Mouse (Mus musculus) lung, adult 2 months (tissue): ENCODE data around the gene Emc10. TPM values are rescaled to one million over a fixed set of nuclear protein-coding genes. Genes with fewer than 3 reads are reported as not detected.

Experiments used
- DNase-seq: peaks from one replicate; pipeline ENCODE4 v3.0.0; 2022
- H3K4me1 ChIP-seq: fragments of 200-500 bp; 2 replicates; pipeline ENCODE4 v1.6.1; 2011; ENCODE audit warnings: low read length; ENCODE audit not compliant: control insufficient read depth, insufficient read depth
- H3K4me3 ChIP-seq: fragments of 200-500 bp; replicated peaks from 2 replicates; pipeline ENCODE3; 2011; ENCODE audit warnings: low read depth, mild to moderate bottlenecking, control low read depth, low read length; ENCODE audit errors: extremely low read depth
- CTCF ChIP-seq: fragments of 200-500 bp; IDR thresholded peaks from 2 replicates; pipeline ENCODE4 v1.5.1; 2011; ENCODE audit warnings: mild to moderate bottlenecking, low read length, control low read depth; ENCODE audit not compliant: insufficient read depth
- POLR2A ChIP-seq: fragments of 200-500 bp; IDR thresholded peaks from 2 replicates; pipeline ENCODE4 v1.6.1; 2011; ENCODE audit warnings: low read depth, mild to moderate bottlenecking, control low read depth, low read length, borderline replicate concordance; ENCODE audit errors: extremely low read depth
- WGBS: fragments of 180-500 bp; shearing (Covaris S2); methylation state at CpG from one replicate; pipeline ENCODE4 v1.1.7; 2018; 5-methylcytosine and 5-hydroxymethylcytosine counted together
- polyA plus RNA-seq: library from polyadenylated mRNA; depleted of rRNA; stranded (reverse); fragments of >200 nt; gene quantifications from 2 replicates; pipeline ENCODE4 v1.2.3, GENCODE M21; 2012

Gene Emc10
- polyA plus RNA-seq, 1 experiment: 250 TPM

GRCm38 (mm10) chr7:44487936-44488335 lies 8.4 kb downstream of the Emc10 start:
- no peak overlapping the region for H3K4me3 ChIP-seq
- H3K4me1 ChIP-seq: no peaks in the 10 kb centered on the region
- DNase-seq: no peak
- 85% methylated on average over 7 of the region's 7 CpGs for WGBS
- TF ChIP-seq POLR2A: no peak
- TF ChIP-seq CTCF: no peak

GRCm38 (mm10) chr7:44486927-44487575 lies 9.3 kb downstream of the Emc10 start:
- 71% methylated on average over 13 of the region's 13 CpGs for WGBS
- no peak for DNase-seq
- TF ChIP-seq POLR2A: no peak
- no peak for TF ChIP-seq CTCF
- Histone ChIP-seq H3K4me3 (no peak overlapping the region), H3K4me1 (no peaks in the 10 kb centered on the region)

GRCm38 (mm10) chr7:44485572-44486195 lies 10.6 kb downstream of the Emc10 start:
- no peak overlapping the region for H3K4me3 ChIP-seq
- DNase-seq: no peak
- TF ChIP-seq POLR2A (no peak), CTCF (no peak)
- WGBS: 74% methylated on average over 7 of the region's 7 CpGs
- H3K4me1 ChIP-seq: no peaks in the 10 kb centered on the region

GRCm38 (mm10) chr7:44484841-44485571 lies 11.3 kb downstream of the Emc10 start:
- no peak overlapping the region for H3K4me3 ChIP-seq
- TF ChIP-seq POLR2A: no peak
- peak; percentile 99 for TF ChIP-seq CTCF
- peak; percentile 71 for DNase-seq
- no peaks in the 10 kb centered on the region for H3K4me1 ChIP-seq
- WGBS: 32% methylated on average over 5 of the region's 5 CpGs

- no peak for DNase-seq
- no peaks in the 10 kb centered on the region for H3K4me1 ChIP-seq
- no peak overlapping the region for H3K4me3 ChIP-seq
- TF ChIP-seq POLR2A: no peak
- no peak for TF ChIP-seq CTCF
- 96% methylated on average over 1 of the region's 1 CpGs for WGBS
Observed at GRCm38 (mm10) chr7:44484109-44484508, 12.2 kb downstream of the Emc10 start.

- 57% methylated on average over 3 of the region's 3 CpGs for whole genome bisulfite sequencing
Observed at GRCm38 (mm10) chr7:44482836-44483435, 13.4 kb downstream of the Emc10 start.

GRCm38 (mm10) chr7:44475046-44475614 lies 21.2 kb downstream of the Emc10 start:
- no peak for DNase-seq
- no peak overlapping the region for H3K4me3 ChIP-seq
- WGBS: 24% methylated on average over 5 of the region's 5 CpGs
- H3K4me1 ChIP-seq: peaks cover 5% of the 10 kb centered on the region; the same call in 1 of the 2 replicates
- TF ChIP-seq CTCF (no peak), POLR2A (no peak)

More at GRCm38 (mm10) chr7:44482836-44483435, 13.4 kb downstream of the Emc10 start:
- TF ChIP-seq POLR2A (no peak), CTCF (no peak)
- no peak for DNase-seq
- Histone ChIP-seq H3K4me1 (no peaks in the 10 kb centered on the region), H3K4me3 (no peak overlapping the region)

- peaks cover 5% of the 10 kb centered on the region; the same call in 1 of the 2 replicates for H3K4me1 ChIP-seq
- TF ChIP-seq POLR2A (no peak), CTCF (no peak)
- WGBS: 39% methylated on average over 4 of the region's 4 CpGs
- DNase-seq: no peak
- H3K4me3 ChIP-seq: no peak overlapping the region
Observed at GRCm38 (mm10) chr7:44474419-44474818, 21.9 kb downstream of the Emc10 start.

GRCm38 (mm10) chr7:44472961-44473646 lies 23.2 kb downstream of the Emc10 start:
- Histone ChIP-seq H3K4me3 (no peak overlapping the region), H3K4me1 (peaks cover 13% of the 10 kb centered on the region)

More at GRCm38 (mm10) chr7:44472961-44473646, 23.2 kb downstream of the Emc10 start:
- peak; percentile 21 for DNase-seq
- TF ChIP-seq POLR2A (no peak), CTCF (no peak)
- 32% methylated on average over 9 of the region's 9 CpGs for WGBS
